Mouse (Mus musculus): Measurements from ENCODE around the gene Sertad4. TPM values are rescaled to one million over a fixed set of nuclear protein-coding genes. Genes with fewer than 3 reads are reported as not detected.

The Sertad4 gene
- polyA plus RNA-seq, 1 experiment: 3.2 TPM

- Histone ChIP-seq H3K27ac (ENCODE audit: control insufficient read depth, insufficient read depth, low read depth, low read length, poor library complexity) (no peak overlapping the region), H3K4me3 (replicated peaks; ENCODE audit: control insufficient read depth, low read depth, low read length) (no peak overlapping the region), H3K4me1 (ENCODE audit: control insufficient read depth, insufficient read depth, low read length) (no peaks in the 10 kb centered on the region)
- WGBS: 35% methylated on average over 10 of the region's 10 CpGs
- TF ChIP-seq POLR2A (IDR thresholded peaks at IDR 0.05; ENCODE audit: borderline replicate concordance, control insufficient read depth, low read depth, low read length): no peak
- TF ChIP-seq CTCF (IDR thresholded peaks at IDR 0.05; ENCODE audit: control insufficient read depth, insufficient read depth, low read length): no peak
These were observed 855 bp upstream of the Sertad4 start for GRCm38 (mm10) chr1:192856411-192856810.

GRCm38 (mm10) chr1:192854819-192855271 lies 711 bp downstream of the Sertad4 start:
- under 1% methylated on average over 43 of the region's 45 CpGs for WGBS
- no peak overlapping the region for H3K27ac ChIP-seq (ENCODE audit: control insufficient read depth, insufficient read depth, low read depth, low read length, poor library complexity)
- H3K4me1 ChIP-seq (ENCODE audit: control insufficient read depth, insufficient read depth, low read length): no peaks in the 10 kb centered on the region
- TF ChIP-seq CTCF (IDR thresholded peaks at IDR 0.05; ENCODE audit: control insufficient read depth, insufficient read depth, low read length) (no peak), POLR2A (IDR thresholded peaks at IDR 0.05; ENCODE audit: borderline replicate concordance, control insufficient read depth, low read depth, low read length) (no peak)
- peak overlapping the region; percentile 4 for H3K4me3 ChIP-seq (replicated peaks; ENCODE audit: control insufficient read depth, low read depth, low read length)

GRCm38 (mm10) chr1:192853988-192854818 lies 1.4 kb downstream of the Sertad4 start:
- H3K4me1 ChIP-seq (ENCODE audit: control insufficient read depth, insufficient read depth, low read length): no peaks in the 10 kb centered on the region
- 11% methylated on average over 19 of the region's 19 CpGs for WGBS
- H3K4me3 ChIP-seq (replicated peaks; ENCODE audit: control insufficient read depth, low read depth, low read length): peak overlapping the region; percentile 4
- TF ChIP-seq CTCF (IDR thresholded peaks at IDR 0.05; ENCODE audit: control insufficient read depth, insufficient read depth, low read length): no peak
- H3K27ac ChIP-seq (ENCODE audit: control insufficient read depth, insufficient read depth, low read depth, low read length, poor library complexity): no peak overlapping the region

DNA sequence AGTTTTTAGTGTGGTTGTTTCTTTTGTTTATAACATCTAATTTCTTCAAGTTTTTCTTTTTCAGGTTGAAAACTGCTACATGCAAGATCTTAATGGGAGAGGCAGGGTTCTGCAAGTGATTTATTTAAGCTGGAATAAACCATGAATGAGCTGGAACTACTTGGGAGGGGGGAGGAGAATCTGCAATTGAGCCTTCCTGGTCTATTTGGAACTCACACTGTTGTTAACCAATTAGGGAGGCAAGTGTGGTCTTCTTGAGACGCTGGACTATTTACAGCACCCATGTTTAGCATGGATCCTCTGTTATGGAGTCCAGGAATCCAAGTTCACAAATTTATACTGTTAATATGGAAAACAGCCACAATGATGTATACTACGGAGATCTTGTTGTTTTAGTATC lies 2.1 kb downstream of the Sertad4 start:
- Histone ChIP-seq H3K4me3 (replicated peaks; ENCODE audit: control insufficient read depth, low read depth, low read length) (no peak overlapping the region), H3K4me1 (ENCODE audit: control insufficient read depth, insufficient read depth, low read length) (no peaks in the 10 kb centered on the region), H3K27ac (ENCODE audit: control insufficient read depth, insufficient read depth, low read depth, low read length, poor library complexity) (no peak overlapping the region)
- TF ChIP-seq CTCF (IDR thresholded peaks at IDR 0.05; ENCODE audit: control insufficient read depth, insufficient read depth, low read length) (no peak), POLR2A (IDR thresholded peaks at IDR 0.05; ENCODE audit: borderline replicate concordance, control insufficient read depth, low read depth, low read length) (no peak)
- 44% methylated on average over 2 of the region's 2 CpGs for WGBS

DNA sequence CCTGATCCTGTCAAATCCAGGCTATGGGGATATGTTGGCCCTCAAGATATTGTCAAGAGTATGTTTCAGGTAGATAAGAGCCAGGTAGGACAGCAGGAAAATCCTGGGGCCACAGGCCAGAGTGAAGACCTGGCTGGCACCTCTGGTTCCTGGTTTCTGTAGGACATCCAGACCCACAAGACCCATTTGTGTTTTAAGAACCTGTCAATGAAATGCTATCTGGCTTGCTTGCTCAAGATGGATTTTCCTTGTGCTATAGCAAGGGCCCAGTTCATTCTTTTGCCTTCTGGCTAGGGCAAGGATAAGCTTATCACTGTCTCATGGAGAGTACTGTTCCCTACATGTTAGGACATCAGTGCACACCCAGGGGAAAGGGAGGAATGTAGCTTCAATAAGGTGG lies 3.5 kb downstream of the Sertad4 start:
- no peak overlapping the region for H3K4me3 ChIP-seq (replicated peaks; ENCODE audit: control insufficient read depth, low read depth, low read length)
- TF ChIP-seq CTCF (IDR thresholded peaks at IDR 0.05; ENCODE audit: control insufficient read depth, insufficient read depth, low read length): no peak
- no peak for TF ChIP-seq POLR2A (IDR thresholded peaks at IDR 0.05; ENCODE audit: borderline replicate concordance, control insufficient read depth, low read depth, low read length)
- no peak overlapping the region for H3K27ac ChIP-seq (ENCODE audit: control insufficient read depth, insufficient read depth, low read depth, low read length, poor library complexity)

DNA sequence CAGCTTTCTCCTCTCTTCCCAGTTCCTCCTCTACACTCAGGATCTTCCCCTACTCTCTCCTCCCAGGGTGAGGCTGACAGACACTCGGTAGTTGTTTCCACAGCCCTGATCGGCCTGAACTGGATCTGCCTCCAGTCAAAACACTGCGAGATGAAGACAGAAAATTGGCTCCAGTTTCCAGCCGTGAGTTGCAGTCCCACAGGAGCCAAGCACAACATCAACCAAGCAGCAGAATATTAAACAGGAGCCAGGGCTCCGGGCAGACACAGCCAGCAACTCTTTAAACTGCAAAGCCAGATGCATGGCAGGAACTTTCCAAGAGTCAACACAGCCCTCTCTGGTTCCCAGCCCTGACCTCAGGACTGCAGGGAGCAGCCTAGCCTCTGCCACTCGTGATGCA lies 3.9 kb downstream of the Sertad4 start:
- no peaks in the 10 kb centered on the region for H3K4me1 ChIP-seq (ENCODE audit: control insufficient read depth, insufficient read depth, low read length)
- TF ChIP-seq POLR2A (IDR thresholded peaks at IDR 0.05; ENCODE audit: borderline replicate concordance, control insufficient read depth, low read depth, low read length): no peak
- TF ChIP-seq CTCF (IDR thresholded peaks at IDR 0.05; ENCODE audit: control insufficient read depth, insufficient read depth, low read length): no peak
- H3K4me3 ChIP-seq (replicated peaks; ENCODE audit: control insufficient read depth, low read depth, low read length): no peak overlapping the region
- H3K27ac ChIP-seq (ENCODE audit: control insufficient read depth, insufficient read depth, low read depth, low read length, poor library complexity): no peak overlapping the region
- WGBS: 27% methylated on average over 6 of the region's 6 CpGs

More for the DNA sequence above, 3.5 kb downstream of the Sertad4 start:
- no peaks in the 10 kb centered on the region for H3K4me1 ChIP-seq (ENCODE audit: control insufficient read depth, insufficient read depth, low read length)

GRCm38 (mm10) chr1:192851126-192851525 lies 4.4 kb downstream of the Sertad4 start:
- TF ChIP-seq POLR2A (IDR thresholded peaks at IDR 0.05; ENCODE audit: borderline replicate concordance, control insufficient read depth, low read depth, low read length) (no peak), CTCF (IDR thresholded peaks at IDR 0.05; ENCODE audit: control insufficient read depth, insufficient read depth, low read length) (no peak)
- 13% methylated on average over 2 of the region's 2 CpGs for WGBS

DNA sequence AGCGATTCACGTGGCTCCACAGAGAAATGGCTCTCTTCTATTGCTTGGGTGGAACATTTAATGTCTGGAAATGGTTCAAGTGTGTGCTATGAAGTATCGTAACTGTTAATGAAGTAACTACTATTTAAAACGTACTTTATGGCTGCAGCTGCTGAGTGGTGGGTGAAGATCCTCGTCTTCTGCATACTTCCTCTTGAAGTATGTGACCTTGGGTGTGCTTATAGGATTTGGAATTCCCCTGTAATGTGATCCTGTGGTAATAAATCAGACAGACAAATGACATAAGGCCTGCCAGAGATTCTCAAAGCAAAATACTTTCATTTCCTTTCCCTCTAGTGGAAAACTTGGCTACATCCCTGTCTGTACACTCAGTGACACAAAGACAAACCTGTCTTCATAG lies 5.9 kb downstream of the Sertad4 start:
- no peak for TF ChIP-seq POLR2A (IDR thresholded peaks at IDR 0.05; ENCODE audit: borderline replicate concordance, control insufficient read depth, low read depth, low read length)
- no peaks in the 10 kb centered on the region for H3K4me1 ChIP-seq (ENCODE audit: control insufficient read depth, insufficient read depth, low read length)
- 63% methylated on average over 5 of the region's 5 CpGs for WGBS
- H3K27ac ChIP-seq (ENCODE audit: control insufficient read depth, insufficient read depth, low read depth, low read length, poor library complexity): no peak overlapping the region
- H3K4me3 ChIP-seq (replicated peaks; ENCODE audit: control insufficient read depth, low read depth, low read length): no peak overlapping the region

More at GRCm38 (mm10) chr1:192851126-192851525, 4.4 kb downstream of the Sertad4 start:
- Histone ChIP-seq H3K27ac (ENCODE audit: control insufficient read depth, insufficient read depth, low read depth, low read length, poor library complexity) (no peak overlapping the region), H3K4me3 (replicated peaks; ENCODE audit: control insufficient read depth, low read depth, low read length) (no peak overlapping the region), H3K4me1 (ENCODE audit: control insufficient read depth, insufficient read depth, low read length) (no peaks in the 10 kb centered on the region)

Data from bone marrow, adult 2 months (tissue).